Mouse (Mus musculus): ENCODE measurements around the gene Rab11fip4.
A peak's percentile ranks its signal among the peaks of the same experiment; 100 is the strongest.

Gene Rab11fip4

DNA sequence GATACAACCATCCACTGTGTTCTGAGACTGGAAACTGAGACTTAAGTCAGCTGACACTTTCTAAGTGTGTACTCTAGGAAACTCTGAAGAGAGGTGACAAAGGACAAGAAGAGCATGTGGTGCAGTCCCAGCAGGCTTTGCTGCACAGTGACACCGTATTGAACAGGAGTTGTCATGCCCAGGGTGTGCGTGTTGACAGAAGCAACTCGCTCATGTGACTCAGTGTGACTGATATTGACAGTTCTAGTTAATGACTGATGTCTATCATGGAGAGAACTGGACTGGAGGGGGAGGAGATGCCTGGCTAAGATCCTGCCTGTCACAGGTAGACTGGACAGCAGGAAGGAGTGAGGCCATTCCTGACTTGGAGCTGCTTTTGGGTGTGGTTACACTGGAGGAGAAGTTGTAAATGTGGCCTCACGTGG, 63.4 kb downstream of the Rab11fip4 start:
- no peak for DNase-seq (ENCODE audit: low spot score in 2 of 2)

DNA sequence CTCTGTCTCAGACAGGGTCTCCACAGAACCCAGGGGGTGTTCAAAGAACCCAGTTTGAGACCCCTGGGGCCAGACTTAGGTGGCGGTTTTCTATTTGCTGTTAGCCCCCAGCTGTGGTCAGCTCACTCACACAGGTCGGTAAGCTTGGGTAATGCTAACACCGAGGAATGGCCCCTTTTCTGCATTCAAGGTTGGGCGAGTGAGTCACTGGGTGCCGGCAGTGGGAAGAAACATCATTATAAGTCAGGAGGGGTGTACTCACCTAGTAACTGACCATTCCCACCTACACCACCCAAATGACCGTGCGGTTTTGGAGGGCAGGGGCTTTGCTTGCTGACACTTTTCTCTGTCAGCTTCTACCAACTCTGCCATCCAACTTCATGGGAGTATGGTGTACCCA, 64.6 kb downstream of the Rab11fip4 start:
- DNase-seq (ENCODE audit: low spot score in 2 of 2) = no peak

DNA sequence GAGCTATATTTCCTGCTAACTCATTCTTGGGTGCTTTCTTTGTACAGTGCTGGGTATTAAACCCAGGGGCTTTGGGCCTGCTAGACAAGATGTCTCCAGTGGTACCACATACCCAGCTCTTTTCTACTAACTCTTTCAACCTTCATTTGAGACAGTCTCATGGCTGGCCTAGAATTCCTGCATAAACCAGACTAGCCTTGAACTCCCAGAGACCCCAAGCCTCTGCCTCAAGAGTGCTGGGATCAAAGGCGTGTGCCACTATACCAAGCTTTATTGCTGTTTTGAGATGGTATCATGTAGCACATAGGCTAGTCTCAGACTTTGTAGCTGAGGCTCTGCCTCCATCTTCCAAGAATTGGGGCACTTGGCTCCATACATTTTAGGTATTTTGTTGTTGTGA, 65.5 kb downstream of the Rab11fip4 start:
- DNase-seq (ENCODE audit: low spot score in 2 of 2) = no peak

DNA sequence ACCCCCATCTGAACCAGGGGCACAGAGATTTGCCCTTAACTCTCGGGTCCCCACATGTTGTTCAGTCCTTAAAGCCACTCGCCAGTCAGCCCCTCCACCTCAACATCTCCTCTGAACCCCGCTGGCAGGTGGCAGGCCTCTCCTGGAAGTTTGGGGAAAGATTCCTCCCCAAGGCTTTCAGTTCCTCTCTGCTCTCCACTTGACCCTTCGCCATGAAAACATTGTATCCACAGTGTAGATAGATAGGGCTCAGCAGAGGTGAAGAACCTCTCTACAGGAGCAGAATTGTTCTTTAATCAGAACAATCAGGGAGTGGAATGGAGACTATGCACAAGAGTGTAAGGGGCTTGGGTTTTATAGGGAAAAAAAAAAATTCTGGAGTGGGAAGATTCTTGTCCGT, 66.0 kb downstream of the Rab11fip4 start:
- no peak for DNase-seq (ENCODE audit: low spot score in 2 of 2)

GRCm38 (mm10) chr11:79658205-79658825, 67.3 kb downstream of the Rab11fip4 start:
- no peak for DNase-seq (ENCODE audit: low spot score in 2 of 2)

DNA sequence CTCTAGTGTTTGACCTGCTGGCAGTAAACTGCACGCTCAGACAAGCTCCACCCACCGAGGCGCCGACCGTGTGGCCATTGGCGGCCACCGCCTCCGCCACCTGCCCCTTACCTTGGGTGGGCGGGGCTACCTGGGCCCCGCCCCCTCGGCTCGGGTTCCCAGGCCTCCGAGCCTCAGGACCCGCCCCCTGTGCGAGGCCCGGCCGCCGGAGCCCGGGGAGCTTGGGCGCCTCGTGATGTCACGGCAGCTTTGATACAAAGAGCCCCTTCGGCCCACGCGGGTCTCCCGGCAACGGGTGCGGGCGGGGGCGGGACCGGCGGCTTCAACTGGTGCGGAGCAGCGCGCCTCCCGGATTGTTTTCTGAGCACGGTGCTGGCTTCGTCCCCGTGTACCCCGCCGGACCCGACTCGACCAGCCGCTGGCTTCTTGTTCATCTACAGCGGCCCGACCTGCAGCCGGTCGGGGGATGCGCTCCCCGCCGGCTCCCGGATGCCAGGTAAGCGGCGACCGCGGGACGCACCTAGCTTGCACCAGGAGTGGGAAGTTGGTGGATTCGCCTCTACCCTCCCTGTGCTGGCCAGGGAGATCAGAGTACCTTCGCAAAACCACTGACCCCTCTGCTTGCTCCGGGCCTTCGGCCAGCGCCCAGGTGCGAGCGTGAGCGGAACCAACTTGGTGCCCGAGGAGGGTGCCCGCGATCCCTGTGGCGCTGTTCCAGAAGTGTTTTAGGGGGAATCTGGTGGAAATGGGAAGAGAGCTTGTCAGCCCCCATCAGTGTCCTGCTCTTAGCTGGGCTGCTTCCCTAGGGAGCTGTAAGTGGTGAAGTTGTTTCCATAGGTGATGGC, 69.6 kb downstream of the Rab11fip4 start:
- peak; percentile 86 to 88 for DNase-seq (ENCODE audit: low spot score in 2 of 2)

- DNase-seq (ENCODE audit: low spot score in 2 of 2) = no peak
Measured at GRCm38 (mm10) chr11:79661877-79662545, 71.0 kb downstream of the Rab11fip4 start.

GRCm38 (mm10) chr11:79663158-79663557, 72.1 kb downstream of the Rab11fip4 start:
- peak; percentile 63 to 73 for DNase-seq (ENCODE audit: low spot score in 2 of 2)

DNA sequence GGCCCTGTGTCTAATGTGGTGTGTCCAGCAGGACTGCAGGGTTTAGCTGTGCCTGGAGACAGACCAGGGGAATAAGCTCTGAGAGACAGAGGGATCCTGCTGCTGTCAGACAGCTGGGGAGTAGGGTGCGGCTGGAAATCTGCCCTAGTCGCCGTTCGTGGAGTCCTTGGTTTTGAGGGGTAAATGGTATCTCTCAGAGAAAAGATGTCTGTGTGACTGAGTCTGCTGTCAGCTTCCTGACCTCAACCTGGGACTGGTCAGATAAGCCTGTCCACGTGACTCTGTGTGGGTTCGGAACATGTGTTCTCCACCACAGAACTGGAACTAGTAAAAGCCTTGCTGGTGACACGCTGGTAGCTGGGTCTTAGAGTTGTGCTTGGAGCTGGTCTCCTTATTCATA, 72.6 kb downstream of the Rab11fip4 start:
- no peak for DNase-seq (ENCODE audit: low spot score in 2 of 2)

GRCm38 (mm10) chr11:79666544-79666943, 75.5 kb downstream of the Rab11fip4 start:
- DNase-seq (ENCODE audit: low spot score in 2 of 2) = no peak

DNA sequence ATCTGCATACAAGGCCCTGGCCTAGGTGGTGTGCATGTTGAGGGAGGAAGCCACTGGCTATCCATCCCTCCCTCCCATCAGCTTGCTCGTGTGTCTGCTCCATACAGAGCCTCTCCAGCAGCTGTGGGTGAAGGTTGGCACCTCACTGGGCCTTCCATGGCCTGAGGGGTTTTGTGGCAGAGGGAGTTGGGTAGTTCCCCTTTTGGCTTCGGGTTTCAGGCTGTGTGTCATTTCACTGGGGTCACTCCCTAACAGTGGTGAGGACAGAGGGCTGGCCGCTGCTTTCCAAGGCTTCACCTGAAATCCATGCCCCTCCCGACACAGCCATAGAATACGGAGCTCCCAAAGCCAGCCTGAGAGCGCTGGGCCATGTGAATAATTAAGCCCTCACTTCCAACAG, 78.2 kb downstream of the Rab11fip4 start:
- no peak for DNase-seq (ENCODE audit: low spot score in 2 of 2)

DNA sequence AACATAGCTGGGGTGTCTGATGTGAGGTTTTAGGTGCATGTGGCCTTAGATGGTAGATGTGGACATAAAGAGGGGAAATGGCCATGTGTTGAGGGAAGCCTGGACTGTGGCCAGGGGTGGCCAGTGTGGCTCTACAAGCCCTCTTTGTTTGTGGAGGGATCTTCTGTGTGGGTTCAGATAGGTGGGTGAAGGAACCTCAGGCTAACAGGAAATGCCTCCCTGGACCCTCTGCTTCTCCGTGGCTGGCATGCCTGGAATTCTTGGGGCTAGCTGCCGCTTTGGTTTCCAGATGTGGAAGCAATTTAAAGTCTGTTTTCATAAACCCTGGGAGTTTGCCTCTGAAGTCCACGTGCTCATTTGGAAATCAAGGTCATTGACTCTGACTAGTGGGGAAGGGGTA, 78.9 kb downstream of the Rab11fip4 start:
- no peak for DNase-seq (ENCODE audit: low spot score in 2 of 2)

- DNase-seq (ENCODE audit: low spot score in 2 of 2) = no peak
Measured at GRCm38 (mm10) chr11:79670411-79670945, 79.5 kb downstream of the Rab11fip4 start.

GRCm38 (mm10) chr11:79671668-79672281, 80.8 kb downstream of the Rab11fip4 start:
- DNase-seq (ENCODE audit: low spot score in 2 of 2) = no peak

DNA sequence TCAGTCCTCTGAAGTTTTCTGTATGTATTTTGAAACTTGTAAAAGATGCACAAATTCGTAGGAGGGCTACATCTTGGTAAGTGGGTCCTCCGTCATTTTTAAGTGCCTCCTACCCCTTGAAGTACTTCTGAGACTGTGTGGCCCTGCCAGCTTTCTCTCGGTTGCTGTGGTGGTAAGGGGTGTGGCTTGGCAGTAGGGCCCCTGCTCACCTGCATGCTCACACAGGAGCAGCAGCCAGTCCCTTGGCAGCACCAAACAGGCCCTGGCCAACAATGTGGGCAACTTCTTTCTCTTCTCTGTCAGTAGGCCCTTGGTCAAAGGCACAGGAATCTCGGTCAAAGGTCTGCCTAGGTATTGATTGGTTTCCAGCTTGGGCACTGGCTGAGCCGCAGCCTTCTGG, 82.1 kb downstream of the Rab11fip4 start:
- no peak for DNase-seq (ENCODE audit: low spot score in 2 of 2)

DNA sequence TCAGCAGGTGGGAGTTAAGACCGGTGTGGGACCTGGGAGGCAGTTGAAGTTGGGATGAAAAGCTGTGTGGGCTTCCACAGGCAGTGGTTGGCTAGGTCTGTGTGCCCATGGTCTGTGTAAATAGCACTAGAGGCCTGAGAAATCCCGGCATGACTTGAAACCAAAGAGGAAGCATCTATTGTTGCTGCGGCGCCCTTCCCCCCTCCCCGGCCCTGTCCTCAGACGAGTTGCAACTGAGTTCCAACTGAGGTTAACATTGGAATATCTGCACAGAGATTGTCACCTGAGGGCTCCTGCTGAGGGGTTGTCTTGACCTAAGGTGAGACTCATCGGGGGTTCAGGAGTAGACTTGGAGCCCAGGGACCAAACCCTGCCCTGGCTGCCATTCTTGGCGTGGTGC, 82.7 kb downstream of the Rab11fip4 start:
- no peak for DNase-seq (ENCODE audit: low spot score in 2 of 2)

- DNase-seq (ENCODE audit: low spot score in 2 of 2) = no peak
Measured at GRCm38 (mm10) chr11:79674231-79674630, 83.2 kb downstream of the Rab11fip4 start.

GRCm38 (mm10) chr11:79674632-79675031, 83.6 kb downstream of the Rab11fip4 start:
- peak; percentile 74 for DNase-seq (ENCODE audit: low spot score in 2 of 2)

DNA sequence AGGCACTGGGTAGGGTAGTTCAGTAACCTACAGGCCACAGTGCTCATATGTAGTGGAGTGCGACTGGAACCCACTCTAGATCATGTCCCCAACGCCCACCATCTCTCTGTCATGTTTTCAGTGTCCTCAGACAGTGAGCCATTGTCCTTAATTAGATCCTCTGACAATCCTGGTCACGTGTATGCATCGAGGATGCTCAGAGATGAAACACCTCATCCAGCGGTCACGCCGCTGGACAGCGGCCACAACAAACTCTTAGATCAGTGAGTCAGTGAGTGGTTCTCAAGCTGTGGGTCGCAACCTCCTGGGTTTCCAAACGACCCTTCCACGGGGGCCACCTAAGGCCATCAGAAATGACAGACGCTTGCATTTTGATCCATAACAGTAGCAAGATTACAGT, 84.3 kb downstream of the Rab11fip4 start:
- no peak for DNase-seq (ENCODE audit: low spot score in 2 of 2)

DNA sequence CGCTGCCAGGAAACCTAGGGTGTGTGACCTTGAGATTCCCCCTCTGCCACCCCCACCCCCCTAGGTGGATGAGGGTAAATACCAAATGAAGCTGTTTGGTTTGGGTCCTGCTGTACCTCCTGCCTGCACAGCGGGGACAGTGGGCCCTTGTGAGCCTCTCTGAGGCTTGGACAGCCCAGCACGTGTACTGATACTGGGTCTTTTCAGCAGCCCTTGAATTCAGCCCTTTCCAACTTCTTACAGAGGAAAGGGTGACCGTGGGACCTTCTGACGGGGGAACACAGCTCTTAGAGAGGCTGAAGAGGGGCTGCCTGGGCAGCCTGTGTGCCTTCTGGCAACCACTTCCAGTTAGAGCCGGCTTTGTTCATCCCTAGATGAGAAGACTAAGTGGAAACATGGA, 85.0 kb downstream of the Rab11fip4 start:
- no peak for DNase-seq (ENCODE audit: low spot score in 2 of 2)

DNA sequence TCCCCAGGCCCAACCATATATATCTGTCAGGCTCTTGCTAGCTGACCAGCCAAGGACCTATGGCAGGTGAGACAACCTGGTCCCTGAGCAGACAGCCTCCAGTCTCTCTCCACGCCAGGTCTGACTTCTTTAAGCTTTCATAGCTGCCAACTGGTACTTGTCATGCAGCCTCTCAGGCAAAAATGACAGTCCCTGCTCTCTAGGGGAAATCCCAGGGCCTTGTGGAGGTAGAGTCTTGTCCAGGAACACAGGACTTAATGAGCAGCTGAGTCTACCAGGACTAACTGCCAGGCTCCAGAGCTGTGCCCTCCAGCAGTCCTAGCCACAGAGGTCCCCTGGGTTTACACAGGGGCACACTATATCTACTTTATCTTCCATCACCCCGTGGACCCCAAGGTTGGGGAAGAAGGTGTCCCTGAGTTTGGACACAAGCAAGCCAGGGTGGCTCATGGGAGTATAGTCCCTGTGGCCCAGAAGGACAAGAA, 85.5 kb downstream of the Rab11fip4 start:
- DNase-seq (ENCODE audit: low spot score in 2 of 2) = no peak

DNA sequence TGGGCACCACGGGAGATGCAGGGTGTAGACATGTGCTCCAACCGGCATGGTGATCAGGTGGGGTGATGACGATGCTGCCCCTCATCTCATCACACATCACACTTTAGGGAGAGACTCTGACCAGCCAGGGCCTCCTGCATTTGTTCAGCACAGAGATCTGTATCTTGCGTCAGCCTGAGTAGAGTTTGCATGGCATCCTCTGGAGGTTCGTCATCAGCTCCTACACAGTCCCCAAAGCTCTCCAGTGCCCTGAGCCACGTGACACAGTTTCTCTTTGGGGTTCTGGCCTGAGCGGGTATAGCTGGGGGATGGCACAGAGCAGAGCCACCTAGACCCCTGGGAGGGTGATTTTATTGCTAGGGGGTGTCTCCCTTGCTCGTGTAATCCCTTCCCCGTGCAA, 86.4 kb downstream of the Rab11fip4 start:
- no peak for DNase-seq (ENCODE audit: low spot score in 2 of 2)
